Mouse (Mus musculus) gastrocnemius, adult 2 months (tissue): ENCODE data around the gene Tor4a. TPM values are rescaled to one million over a fixed set of nuclear protein-coding genes. Genes with fewer than 3 reads are reported as not detected.

Source experiments
- DNase-seq: peaks from one replicate; pipeline ENCODE4 v3.0.0; 2022
- H3K27ac ChIP-seq: fragments of 200-600 bp; 2 replicates; pipeline ENCODE4 v1.8.1; 2022; ENCODE audit warnings: mild to moderate bottlenecking
- H3K4me3 ChIP-seq: fragments of 200-600 bp; 2 replicates; pipeline ENCODE4 v1.8.1; 2022; ENCODE audit warnings: mild to moderate bottlenecking, moderate library complexity
- CTCF ChIP-seq: fragments of 200-600 bp; IDR thresholded peaks from 2 replicates; pipeline ENCODE4 v1.8.1; 2022; ENCODE audit warnings: antibody characterized with exemption, mild to moderate bottlenecking, moderate library complexity
- intact Hi-C: fragments of 180-260 bp; cut with DNase I; formaldehyde crosslinking; loops from one replicate; pipeline ENCODE4 v1.15.1; 2025
- total RNA-seq, 2 experiments: library from RNA; stranded (reverse); gene quantifications; 2 replicates each; pipeline ENCODE4 v1.2.3; 2021

The Tor4a gene
- total RNA-seq, 2 experiments from 2014 or later, result 0.59 to 1.0 TPM

DNA sequence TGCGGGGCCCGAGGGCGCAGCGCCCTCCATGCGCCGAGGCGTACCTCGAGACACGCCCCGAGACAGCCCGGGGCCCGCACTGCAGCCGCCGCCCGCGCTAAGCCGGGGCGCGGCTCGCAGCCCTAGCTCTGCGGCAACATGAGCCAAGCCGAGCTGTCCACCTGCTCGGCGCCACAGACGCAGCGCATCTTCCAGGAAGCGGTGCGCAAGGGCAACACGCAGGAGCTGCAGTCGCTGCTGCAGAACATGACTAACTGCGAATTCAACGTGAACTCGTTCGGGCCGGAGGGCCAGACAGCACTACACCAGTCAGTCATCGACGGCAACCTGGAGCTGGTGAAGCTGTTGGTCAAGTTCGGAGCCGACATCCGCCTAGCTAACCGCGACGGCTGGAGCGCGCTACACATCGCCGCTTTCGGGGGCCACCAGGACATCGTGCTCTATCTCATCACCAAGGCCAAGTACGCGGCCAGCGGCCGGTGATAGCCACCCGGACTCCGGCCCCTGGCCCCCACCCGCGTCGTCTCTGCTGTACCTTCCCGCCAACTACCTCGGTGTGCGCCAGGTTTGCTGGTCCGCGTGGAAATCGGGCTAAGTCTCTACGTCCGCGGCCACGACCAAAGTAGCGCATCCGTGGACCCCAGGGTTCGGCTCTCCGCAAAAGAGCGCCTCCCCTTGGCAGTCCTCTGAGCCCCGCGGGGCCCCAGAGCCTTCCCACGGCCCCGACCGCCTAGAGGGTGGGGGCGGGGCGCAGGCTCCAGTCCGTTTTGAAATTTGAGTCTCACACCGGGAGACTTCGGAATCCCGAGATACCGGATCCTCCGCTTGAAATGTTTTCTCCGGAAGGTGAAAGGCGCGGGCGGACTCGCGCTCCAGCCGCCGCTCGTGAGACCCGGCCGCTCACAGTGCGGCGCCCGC, 15.5 kb downstream of the Tor4a start:
- peak overlapping the region; percentile 86 for H3K27ac ChIP-seq
- DNase-seq, result peak; percentile 62
- peak overlapping the region; percentile 81 for H3K4me3 ChIP-seq
- intact Hi-C loops, result no loop called here
- TF ChIP-seq CTCF, result peak; percentile 32

DNA sequence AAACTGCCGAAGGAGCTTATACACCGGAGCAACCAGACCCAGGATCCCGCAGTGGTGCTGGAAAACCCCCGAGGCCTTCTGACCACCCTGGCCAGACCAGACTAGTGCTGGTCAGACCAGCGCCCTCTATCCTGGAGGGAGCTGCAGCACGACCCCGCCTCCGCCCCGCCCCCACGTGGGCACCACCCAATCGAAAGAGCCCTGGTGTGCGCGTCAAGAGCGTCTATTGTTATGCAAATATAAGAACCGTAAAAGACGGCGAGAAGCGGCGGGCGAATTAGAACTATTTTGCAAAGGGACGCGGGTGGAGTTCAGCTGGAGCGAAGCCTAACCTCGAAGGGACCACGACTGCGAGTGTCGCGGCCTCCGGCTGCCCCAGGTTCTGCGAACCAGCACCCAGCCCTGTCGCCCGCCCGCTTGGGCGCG, 16.2 kb downstream of the Tor4a start, which contains the start of gene Nrarp:
Gene Nrarp, plus strand, starts transcription at position 281 of the 426 bp plus-strand sequence.
- peak; percentile 93 for DNase-seq
- intact Hi-C loops, result no loop called here
- Histone ChIP-seq H3K4me3 (peak within 1 kb of the TSS; percentile 81), H3K27ac (peak within 1 kb of the TSS; percentile 86)
- peak; percentile 58 for TF ChIP-seq CTCF

DNA sequence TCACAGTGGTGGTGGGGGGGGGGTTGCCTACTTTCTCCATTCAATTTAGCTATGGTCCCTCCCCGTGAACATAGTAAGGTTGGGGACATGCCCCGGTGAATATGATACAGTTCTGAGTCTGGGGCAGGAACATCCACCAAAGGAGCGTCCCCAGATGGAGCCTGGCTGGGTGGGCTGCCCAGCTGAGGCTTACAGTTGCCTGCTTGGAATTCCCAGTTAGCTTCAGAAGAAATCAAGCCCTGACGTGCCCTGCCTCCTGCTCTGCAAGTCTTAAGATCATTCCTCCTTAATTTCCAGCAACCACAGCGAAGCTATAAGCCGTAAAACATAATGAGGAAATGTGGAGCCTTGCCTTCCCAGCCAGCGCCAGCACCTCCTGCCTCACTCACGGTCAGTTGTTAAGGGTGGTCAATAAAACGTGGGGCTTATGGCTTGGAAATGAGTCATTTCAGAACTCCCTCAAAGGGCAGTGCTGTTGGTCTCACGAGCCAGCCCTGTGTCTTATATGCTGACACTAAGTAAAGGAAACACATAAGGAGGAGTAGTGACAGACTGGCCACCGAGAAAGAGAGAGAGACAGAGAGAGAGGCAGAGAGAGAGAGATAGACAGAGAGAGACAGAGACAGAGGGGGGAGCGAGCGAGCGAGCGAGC, 17.0 kb downstream of the Tor4a start:
- H3K27ac ChIP-seq, result peak overlapping the region; percentile 86
- intact Hi-C loops, result no loop called here

DNA sequence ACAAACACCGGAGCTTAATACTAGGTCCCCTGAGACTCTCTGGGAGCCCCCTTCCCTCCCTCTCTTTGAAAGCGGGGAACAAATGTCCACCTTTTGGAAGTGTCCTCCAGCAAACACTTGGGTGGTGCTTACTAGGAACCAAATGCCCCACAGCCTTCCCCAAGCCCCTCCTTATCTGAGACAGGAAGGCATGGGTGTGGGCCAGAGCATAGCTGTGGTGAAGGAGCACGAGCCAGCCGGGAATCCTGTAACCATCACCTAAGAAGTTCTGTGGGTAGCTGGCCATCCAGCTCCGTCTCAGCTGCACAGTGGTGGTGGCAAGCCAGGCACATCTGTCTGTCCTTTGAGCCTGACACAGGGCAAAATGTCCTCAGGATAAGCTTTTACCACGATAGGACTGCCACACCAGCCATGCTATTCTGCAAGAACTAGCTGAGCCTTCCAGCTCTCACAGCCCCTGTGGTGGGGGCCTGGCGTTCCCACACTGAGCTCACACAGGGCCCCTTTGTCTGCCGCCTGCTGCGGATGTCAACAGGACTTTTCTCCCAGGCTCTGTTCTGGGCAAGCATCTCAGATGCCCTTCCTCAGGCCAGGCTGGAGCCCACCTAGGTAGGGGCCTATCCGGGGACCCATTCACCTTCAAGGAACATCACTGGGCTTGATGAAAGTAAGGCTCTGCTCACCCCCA, 18.3 kb downstream of the Tor4a start:
- TF ChIP-seq CTCF, result no peak
- Histone ChIP-seq H3K27ac (peak overlapping the region; percentile 86), H3K4me3 (peak overlapping the region; percentile 52)
- intact Hi-C loops, result no loop called here
- no peak for DNase-seq

More for the DNA sequence above, 17.0 kb downstream of the Tor4a start:
- peak overlapping the region; percentile 81 for H3K4me3 ChIP-seq
- no peak for DNase-seq
- no peak for TF ChIP-seq CTCF

DNA sequence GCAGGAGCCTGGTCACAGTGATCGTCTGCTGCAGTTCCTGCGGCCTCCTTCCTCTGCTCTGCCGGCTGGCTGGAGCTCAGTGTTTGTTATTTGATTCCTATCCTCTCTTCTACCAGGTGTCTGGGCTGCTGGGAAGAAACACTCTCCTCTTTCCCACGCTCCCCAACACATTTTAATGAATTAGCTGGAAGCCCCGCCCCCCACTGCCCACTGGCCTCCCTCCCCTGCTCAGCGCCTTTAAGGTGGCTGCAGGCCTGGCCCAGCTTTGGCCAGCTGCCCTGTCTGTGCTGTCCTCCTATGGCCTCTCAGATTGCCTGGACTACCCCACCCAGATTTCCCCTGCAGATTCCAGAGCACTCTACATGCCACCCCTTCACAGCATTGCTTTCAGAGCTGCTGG, 19.0 kb downstream of the Tor4a start:
- intact Hi-C loops, result no loop called here
- peak overlapping the region; percentile 60 for H3K4me3 ChIP-seq
- no peak for TF ChIP-seq CTCF
- H3K27ac ChIP-seq, result peak overlapping the region; percentile 86
- DNase-seq, result peak; percentile 74

DNA sequence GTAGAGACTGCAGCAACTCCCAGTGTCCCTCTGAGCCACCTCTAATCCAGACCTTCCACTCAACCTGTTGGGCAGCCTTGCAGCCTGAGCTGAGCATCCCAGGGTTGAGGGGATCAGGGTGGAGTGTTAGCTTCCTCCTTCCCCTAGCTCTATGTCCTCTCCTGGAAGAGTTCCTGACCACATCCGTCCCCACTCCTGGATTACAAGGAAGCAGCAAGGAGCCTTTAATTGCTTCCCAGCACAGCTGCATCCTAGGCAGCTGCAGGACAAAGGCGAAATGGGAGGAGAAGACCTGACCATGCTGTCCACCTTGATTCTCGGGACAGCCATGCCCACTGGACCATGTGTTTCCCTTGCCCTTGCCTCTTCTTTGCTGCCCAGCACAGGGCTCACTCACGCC, 19.6 kb downstream of the Tor4a start:
- peak overlapping the region; percentile 86 for H3K27ac ChIP-seq
- intact Hi-C loops, result no loop called here
- DNase-seq, result no peak
- TF ChIP-seq CTCF, result no peak
- H3K4me3 ChIP-seq, result peak overlapping the region; percentile 60

DNA sequence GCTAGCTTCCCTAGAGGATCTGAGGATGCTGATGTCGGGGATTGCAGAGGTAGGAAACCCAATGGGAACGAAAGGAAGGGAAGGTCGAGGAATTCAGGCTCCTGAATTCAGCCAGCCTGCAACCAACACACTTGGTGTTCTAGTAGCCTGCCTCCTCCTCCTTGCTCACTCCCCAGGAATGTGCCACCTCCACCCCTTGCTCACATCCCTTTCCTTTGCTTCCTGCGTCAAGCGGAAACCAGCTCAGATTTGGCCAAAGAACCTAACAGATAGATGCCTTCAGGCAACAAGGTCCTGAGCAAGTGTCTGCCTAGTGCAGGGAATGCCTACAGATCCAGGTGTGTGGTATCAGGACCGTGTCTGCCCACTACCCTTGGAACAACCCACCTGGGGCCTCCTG, 20.1 kb downstream of the Tor4a start:
- no peak for TF ChIP-seq CTCF
- peak overlapping the region; percentile 86 for H3K27ac ChIP-seq
- DNase-seq, result no peak
- H3K4me3 ChIP-seq, result peak overlapping the region; percentile 60
- intact Hi-C loops, result no loop called here

DNA sequence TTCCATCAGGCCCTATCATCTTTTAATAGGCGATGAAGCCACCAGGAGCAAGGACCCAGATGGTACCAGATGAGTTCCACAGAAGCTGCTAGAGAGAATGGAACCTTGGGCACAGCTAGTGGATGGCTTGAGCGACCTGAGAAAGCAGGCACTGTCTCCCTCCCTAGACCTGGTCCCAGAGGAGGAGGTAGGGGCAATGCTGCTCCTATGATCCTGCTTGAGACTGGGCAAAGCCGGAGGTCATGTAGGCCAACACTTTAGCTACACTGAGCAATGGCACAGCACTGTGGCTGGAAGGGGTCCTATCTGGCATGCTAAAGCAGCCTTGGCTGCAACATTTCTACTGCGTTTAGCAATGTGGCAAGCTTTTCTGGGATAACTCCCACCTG, 21.0 kb downstream of the Tor4a start:
- Histone ChIP-seq H3K27ac (peak overlapping the region; percentile 86), H3K4me3 (no peak overlapping the region)
- intact Hi-C loops, result no loop called here
- no peak for TF ChIP-seq CTCF
- no peak for DNase-seq

DNA sequence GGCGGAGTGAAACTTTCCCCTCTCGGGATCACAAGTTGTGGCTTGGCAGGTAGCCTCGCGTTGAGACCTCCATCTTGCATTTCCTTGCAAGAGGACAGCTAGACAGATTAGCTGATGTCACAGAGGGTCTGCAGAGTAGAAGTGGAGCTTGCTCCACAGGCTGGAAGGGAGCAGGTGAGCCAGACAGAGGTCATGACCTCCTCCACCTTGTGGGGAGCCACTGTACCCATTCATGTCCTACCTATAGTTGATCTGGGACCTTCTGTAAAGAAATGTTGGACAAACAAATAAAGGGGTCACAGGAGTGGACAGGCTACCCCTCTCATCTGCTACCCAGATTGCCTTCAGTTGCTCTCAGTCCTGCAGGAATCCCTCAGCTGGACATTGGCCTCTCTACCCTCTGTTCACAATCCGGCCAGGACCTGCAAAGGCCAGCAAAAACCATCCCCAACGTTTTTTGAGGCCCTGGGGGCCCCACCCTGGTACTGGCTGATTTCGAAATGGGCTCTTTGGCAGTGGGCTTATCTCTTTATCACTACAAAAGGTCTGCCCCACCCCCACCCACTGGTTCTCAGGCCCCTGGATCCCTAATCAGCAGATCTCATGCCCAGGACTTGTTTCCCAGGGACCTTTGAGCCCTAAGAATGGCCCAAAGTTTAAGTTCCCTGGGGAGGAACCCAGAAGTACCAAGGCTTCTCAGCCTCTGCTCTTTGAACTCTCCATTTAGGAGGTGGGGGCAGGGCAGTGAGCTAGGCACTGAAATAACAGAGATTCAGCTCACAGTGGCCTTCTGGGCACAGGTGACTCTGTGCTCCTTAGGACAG, 21.6 kb downstream of the Tor4a start:
- intact Hi-C loops, result no loop called here
- no peak overlapping the region for H3K4me3 ChIP-seq
- no peak for TF ChIP-seq CTCF
- no peak for DNase-seq
- peak overlapping the region; percentile 86 for H3K27ac ChIP-seq

DNA sequence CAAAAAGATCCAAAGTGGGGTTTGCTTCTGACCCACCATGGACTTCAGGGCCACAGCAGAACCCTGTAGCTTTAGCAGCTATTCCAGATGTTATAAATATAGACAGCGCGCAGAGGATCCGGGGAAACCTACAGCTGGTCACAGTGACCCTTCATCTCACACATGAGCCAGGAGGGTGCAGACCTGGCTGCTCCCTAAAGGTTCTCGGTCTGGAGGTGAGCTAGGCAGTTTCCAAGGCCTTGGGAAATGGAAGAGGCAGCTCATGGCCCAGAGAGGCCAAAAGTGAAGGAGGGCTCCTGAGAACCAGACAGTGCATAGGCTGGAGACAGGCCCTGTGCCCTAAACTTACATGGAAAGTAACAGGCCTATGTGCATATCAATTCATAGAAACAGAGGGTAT, 22.9 kb downstream of the Tor4a start:
- Histone ChIP-seq H3K27ac (peak overlapping the region; percentile 86; the same call in 1 of the 2 replicates), H3K4me3 (no peak overlapping the region)
- no peak for TF ChIP-seq CTCF
- DNase-seq, result no peak
- intact Hi-C loops, result no loop called here

DNA sequence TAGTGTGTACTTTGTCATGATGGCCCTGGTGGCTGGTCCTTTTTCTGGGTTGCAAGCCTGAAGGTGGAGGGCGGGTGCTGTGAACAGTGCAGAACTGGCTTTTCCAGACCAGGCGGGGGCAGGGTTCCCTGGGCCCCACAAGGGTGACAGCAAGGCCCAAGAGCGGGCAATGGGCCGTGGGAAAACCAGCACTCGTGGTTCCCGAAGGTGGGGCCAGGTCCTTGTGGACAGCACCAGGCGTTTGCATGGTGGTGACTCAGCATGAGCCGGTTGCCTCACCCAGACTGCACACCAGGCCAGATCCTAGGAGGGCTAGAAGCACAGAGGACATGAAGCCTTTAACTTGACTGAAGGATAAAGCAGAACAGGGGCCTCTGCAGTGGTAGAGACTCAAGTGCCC, 24.1 kb downstream of the Tor4a start:
- Histone ChIP-seq H3K4me3 (no peak overlapping the region), H3K27ac (0 out of 2 replicates have a peak overlapping the region, but pooled peaks have one; percentile 12)
- peak; percentile 18 for DNase-seq
- no peak for TF ChIP-seq CTCF
- intact Hi-C loops, result no loop called here

DNA sequence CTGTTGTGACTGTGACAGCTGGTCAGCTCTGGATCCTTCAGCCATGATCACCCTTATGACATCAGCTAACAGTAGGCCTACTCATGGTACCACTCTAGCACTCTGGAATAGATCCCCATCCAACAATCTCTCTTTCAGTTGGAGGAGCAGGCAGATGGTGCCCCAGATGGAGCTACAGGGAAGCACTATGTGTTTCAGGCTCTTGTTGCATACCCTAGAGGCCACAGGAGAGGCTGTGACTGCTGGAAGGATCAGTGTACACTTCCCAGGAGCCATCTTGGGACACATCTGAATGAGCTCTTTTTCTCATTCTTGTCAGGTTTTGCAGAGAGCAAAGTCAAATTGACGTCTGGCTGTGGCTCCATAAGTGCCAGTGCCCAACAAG, 24.9 kb downstream of the Tor4a start:
- intact Hi-C loops, result no loop called here
- no peak for DNase-seq
- no peak overlapping the region for H3K4me3 ChIP-seq
- TF ChIP-seq CTCF, result no peak
- peak overlapping the region; percentile 51; the same call in 1 of the 2 replicates for H3K27ac ChIP-seq
